Mouse (Mus musculus) MEL (cell line): ENCODE data around the gene Uso1.

Source experiments
- CTCF ChIP-seq, 3 experiments: IDR thresholded peaks in 2 of 3; conservative IDR thresholded peaks in 1 of 3; 2 replicates each; pipeline ENCODE4 v1.5.1; 2011 to 2012; ENCODE audit warnings: low read length in 3 of 3, low read depth in 2 of 3, mild to moderate bottlenecking in 2 of 3, improper control_type of control experiment in 1 of 3, inconsistent platforms in 1 of 3, mixed read lengths in 1 of 3, moderate library complexity in 1 of 3; ENCODE audit not compliant: control insufficient read depth in 1 of 3, insufficient read depth in 1 of 3, poor library complexity in 1 of 3, severe bottlenecking in 1 of 3
- E2F4 ChIP-seq: IDR thresholded peaks from 2 replicates; pipeline ENCODE4 v1.6.1; 2011; ENCODE audit warnings: low read depth, low read length, improper control_type of control experiment, borderline replicate concordance
- EP300 ChIP-seq, 2 experiments: IDR thresholded peaks; 2 replicates each; pipeline ENCODE4 v1.6.1; 2011; ENCODE audit warnings: improper control_type of control experiment in 2 of 2, low read length in 2 of 2, low read depth in 1 of 2, mild to moderate bottlenecking in 1 of 2
- JUND ChIP-seq: IDR thresholded peaks from 2 replicates; pipeline ENCODE4 v1.6.1; 2011; ENCODE audit warnings: low read depth, mild to moderate bottlenecking, improper control_type of control experiment, low read length
- MYB ChIP-seq: IDR thresholded peaks from 2 replicates; pipeline ENCODE4 v1.6.1; 2011; ENCODE audit warnings: mild to moderate bottlenecking, low read depth, low read length, improper control_type of control experiment
- NELFE ChIP-seq: IDR thresholded peaks from 2 replicates; pipeline ENCODE4 v1.6.1; 2011; ENCODE audit warnings: low read depth, low read length, improper control_type of control experiment
- POLR2A ChIP-seq, 2 experiments: IDR thresholded peaks; 2 replicates each; pipeline ENCODE4 v1.6.1; 2011 to 2012; ENCODE audit warnings: low read length in 2 of 2, mild to moderate bottlenecking in 2 of 2, control low read depth in 1 of 2, improper control_type of control experiment in 1 of 2, low read depth in 1 of 2, moderate library complexity in 1 of 2; ENCODE audit not compliant: control insufficient read depth in 1 of 2, insufficient read depth in 1 of 2, poor library complexity in 1 of 2
- POLR2AphosphoS2 ChIP-seq: IDR thresholded peaks from 2 replicates; pipeline ENCODE4 v1.6.1; 2011; ENCODE audit warnings: low read length, improper control_type of control experiment
- TCF12 ChIP-seq: IDR thresholded peaks from 2 replicates; pipeline ENCODE4 v1.6.1; 2014; ENCODE audit warnings: low read depth, mild to moderate bottlenecking, inconsistent platforms, low read length, improper control_type of control experiment, moderate library complexity

DNA sequence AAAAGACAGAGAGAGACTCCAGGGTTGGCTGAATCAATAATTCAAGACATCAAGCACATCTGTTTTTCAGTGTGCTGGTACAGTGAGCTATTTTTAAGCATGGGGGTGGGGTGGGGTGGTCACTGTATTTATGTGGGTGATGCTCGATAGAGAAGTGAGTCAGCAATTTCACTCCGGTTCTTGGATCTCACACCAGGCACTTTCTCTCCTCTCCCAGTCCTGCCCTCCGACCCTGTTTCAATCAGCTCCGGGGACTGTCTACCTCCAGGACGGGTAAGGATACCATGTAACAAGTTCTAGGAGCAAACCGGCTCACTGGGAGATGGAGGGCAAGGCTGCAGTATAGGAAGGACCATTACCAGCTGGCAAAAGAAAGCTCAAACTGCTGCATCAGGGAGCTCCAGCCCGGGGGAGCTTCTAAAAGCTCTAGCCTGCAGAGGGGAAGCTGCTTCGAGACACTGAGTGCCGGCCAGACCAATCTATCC is 10.6 kb upstream of the Uso1 start:
- TF ChIP-seq MYB = no peak
- peak in 1 of 2 experiments; percentile 64; a peak in 2 of 4 replicates for TF ChIP-seq POLR2A (IDR thresholded peaks at IDR 0.05; ENCODE audit: control insufficient read depth in 1 of 2, insufficient read depth in 1 of 2, low read depth in 1 of 2, low read length in 2 of 2, poor library complexity in 1 of 2)
- TF ChIP-seq TCF12 = peak; percentile 36; the same call in 1 of the 2 replicates
- TF ChIP-seq CTCF (IDR thresholded peaks at IDR 0.05 in 2 of 3, conservative IDR thresholded peaks at IDR 0.05 in 1 of 3; ENCODE audit: control insufficient read depth in 1 of 3, insufficient read depth in 1 of 3, low read depth in 2 of 3, low read length in 3 of 3, poor library complexity in 1 of 3, severe bottlenecking in 1 of 3) = no peak
- no peak for TF ChIP-seq E2F4
- TF ChIP-seq POLR2AphosphoS2 = no peak
- TF ChIP-seq JUND = 0 out of 2 replicates have a peak, but pooled peaks have one; percentile 17
- peak in 1 of 2 experiments; percentile 77; a peak in 2 of 4 replicates for TF ChIP-seq EP300 (IDR thresholded peaks at IDR 0.05; ENCODE audit: low read depth in 1 of 2, low read length in 2 of 2)
- peak; percentile 62 for TF ChIP-seq NELFE
